Mouse (Mus musculus): ENCODE data around the gene Acyp1. TPM values are rescaled to one million over a fixed set of nuclear protein-coding genes. Genes with fewer than 3 reads are reported as not detected.

Gene Acyp1
- total RNA-seq (2012; rRNA removed), result 12.2 and 15.0 TPM in 2 replicates

DNA sequence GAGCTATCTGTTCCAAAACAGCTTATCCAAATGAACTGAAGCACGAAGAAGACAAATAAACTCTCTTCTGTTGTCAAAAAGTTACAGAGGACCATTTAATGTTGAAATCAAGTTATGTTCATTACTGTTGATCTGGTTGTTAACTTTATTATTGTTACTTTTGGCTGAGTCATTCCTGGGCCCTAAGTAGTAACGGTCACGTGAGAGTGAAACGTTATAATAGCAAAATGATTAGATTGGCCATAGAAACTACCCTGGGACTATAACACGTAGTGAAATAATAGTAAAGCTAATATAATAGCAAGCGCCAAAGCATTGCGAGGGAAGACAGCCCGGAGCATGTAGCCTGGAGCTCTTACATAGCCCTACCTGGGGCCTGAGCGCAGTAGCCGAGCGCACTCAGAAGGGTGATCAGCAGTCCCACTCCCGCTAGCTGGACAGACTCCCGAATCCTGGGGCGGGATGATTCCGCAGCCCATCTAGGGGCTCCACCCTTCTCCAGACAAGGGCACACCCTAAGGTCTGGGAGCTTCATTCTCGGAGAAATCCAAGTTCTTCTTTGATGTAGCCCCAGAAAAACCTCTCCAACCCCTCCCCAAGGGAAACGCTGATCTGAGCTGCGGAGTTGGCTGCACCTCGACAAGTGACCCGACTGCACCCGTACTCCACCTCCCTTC is at the start of gene Acyp1:
Gene Acyp1 (minus strand): TSS at position 630 of the 677 bp plus-strand sequence.
- DNase-seq (ENCODE audit: low read depth, low spot score), result no peak
- Histone ChIP-seq H3K36me3 (ENCODE audit: control insufficient read depth, insufficient read depth, low read length, poor library complexity, severe bottlenecking) (no peaks in the 10 kb centered on the region), H3K4me1 (ENCODE audit: control insufficient read depth in 2 of 2, insufficient read depth in 2 of 2, low read length in 2 of 2, poor library complexity in 1 of 2) (peaks cover 0 to 5% of the 10 kb centered on the region in 2 experiments; a peak in 1 of 4 replicates), H3K4me3 (ENCODE audit: insufficient read depth in 1 of 2, low read depth in 1 of 2, low read length in 2 of 2, poor library complexity in 1 of 2, severe bottlenecking in 1 of 2) (peak within 1 kb of the TSS; percentile 65 to 72), H3K9ac (ENCODE audit: insufficient read depth, low read depth, low read length, poor library complexity, severe bottlenecking) (peak within 1 kb of the TSS; percentile 56), H3K9me3 (ENCODE audit: control insufficient read depth, insufficient read depth, low read depth, low read length) (no peaks in the 10 kb centered on the region), H3K27ac (ENCODE audit: insufficient read depth, low read depth, low read length, poor library complexity, severe bottlenecking) (no peak within 1 kb of the TSS)
- TF ChIP-seq CHD2 (IDR thresholded peaks at IDR 0.05; ENCODE audit: low read depth, low read length), result no peak
- TF ChIP-seq HCFC1 (IDR thresholded peaks at IDR 0.05; ENCODE audit: borderline replicate concordance, insufficient read depth, low read length), result no peak
- TF ChIP-seq ZNF384 (IDR thresholded peaks at IDR 0.05; ENCODE audit: low read depth, low read length), result no peak
- no peak for TF ChIP-seq ZC3H11A (IDR thresholded peaks at IDR 0.05; ENCODE audit: borderline replicate concordance, low read depth, low read length)
- TF ChIP-seq MAFK (IDR thresholded peaks at IDR 0.05; ENCODE audit: insufficient read depth, low read depth, low read length), result no peak
- in situ Hi-C loops (cut with MboI; ENCODE audit: low sequenced_read_pairs in 2 of 2, unreplicated experiment in 2 of 2), result no loop called here

DNA sequence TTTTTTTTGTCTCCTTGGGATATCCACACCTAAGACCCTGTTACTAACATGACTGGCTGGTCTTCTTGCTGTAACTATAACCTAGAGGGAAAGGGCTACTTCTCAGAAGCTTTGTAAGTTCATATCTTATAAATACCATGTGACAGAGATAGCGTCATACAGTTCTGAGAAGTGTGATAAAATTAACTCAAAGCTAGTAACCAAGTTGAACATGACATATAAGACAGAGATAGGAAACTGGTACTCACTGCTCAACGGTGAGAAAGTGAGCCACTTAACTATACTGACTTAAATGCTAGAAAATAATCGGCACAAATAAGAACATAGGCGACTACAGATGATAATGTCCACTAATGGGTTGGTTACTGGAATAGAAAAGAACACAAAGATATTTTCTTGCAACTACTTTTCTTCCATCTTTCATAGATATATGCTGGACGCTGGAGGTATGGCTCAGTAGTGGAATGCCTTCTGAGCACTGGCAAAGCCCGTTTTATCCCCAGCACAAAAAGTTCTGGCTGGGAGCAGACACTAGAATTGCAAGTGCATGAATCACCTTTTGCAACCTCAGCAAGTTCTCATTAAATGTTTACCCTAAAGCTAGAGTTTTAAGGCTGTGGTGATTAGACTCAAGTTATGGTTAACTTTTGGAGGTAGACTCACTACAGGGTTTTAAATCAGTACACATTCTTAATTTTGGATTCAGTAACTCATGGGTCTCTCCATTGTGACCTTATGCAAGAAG is 49.5 kb upstream of the Acyp1 start:
- H3K4me3 ChIP-seq (ENCODE audit: insufficient read depth in 1 of 2, low read depth in 1 of 2, low read length in 2 of 2, poor library complexity in 1 of 2, severe bottlenecking in 1 of 2), result peak overlapping the region in 1 of 2 experiments; percentile 94; a peak in 1 of 4 replicates
- in situ Hi-C loops (cut with MboI; ENCODE audit: low sequenced_read_pairs in 2 of 2, unreplicated experiment in 2 of 2), result loop anchor here in 1 of 2 experiments (25.0 kb wide), 1 partner anchor 325 kb away; no protein-coding TSS in a partner anchor
- no peaks in the 10 kb centered on the region for H3K9me3 ChIP-seq (ENCODE audit: control insufficient read depth, insufficient read depth, low read depth, low read length)
- TF ChIP-seq MAFK (IDR thresholded peaks at IDR 0.05; ENCODE audit: insufficient read depth, low read depth, low read length) (peak; percentile 66; the same call in 1 of the 2 replicates), ZNF384 (IDR thresholded peaks at IDR 0.05; ENCODE audit: low read depth, low read length) (no peak)
- H3K9ac ChIP-seq (ENCODE audit: insufficient read depth, low read depth, low read length, poor library complexity, severe bottlenecking), result no peak overlapping the region
- no peaks in the 10 kb centered on the region; the same call in 1 of the 2 replicates for H3K36me3 ChIP-seq (ENCODE audit: control insufficient read depth, insufficient read depth, low read length, poor library complexity, severe bottlenecking)
- DNase-seq (ENCODE audit: low read depth, low spot score), result no peak
- no peak overlapping the region for H3K27ac ChIP-seq (ENCODE audit: insufficient read depth, low read depth, low read length, poor library complexity, severe bottlenecking)
- no peaks in the 10 kb centered on the region; a peak in 1 of 4 replicates for H3K4me1 ChIP-seq (ENCODE audit: control insufficient read depth in 2 of 2, insufficient read depth in 2 of 2, low read length in 2 of 2, poor library complexity in 1 of 2)

DNA sequence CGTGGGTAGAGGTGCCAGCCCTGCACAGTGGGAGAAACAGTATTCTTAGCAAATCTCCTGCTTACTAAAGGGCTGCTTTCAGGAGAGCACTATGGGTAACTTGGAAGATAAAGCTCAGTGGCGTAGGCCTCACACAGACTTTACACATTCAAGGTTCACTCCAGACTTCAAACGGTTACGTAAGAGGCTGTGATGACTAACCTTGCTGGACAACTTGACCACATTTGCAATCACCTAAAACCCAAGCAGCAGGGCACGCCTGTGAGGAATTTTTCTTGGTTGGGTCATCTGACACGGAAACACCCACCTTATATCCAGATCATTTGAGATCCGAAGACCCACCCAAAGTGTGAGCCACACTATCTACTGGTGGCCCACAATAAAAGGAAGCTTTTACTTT is 41.9 kb upstream of the Acyp1 start:
- no peak overlapping the region for H3K27ac ChIP-seq (ENCODE audit: insufficient read depth, low read depth, low read length, poor library complexity, severe bottlenecking)
- H3K36me3 ChIP-seq (ENCODE audit: control insufficient read depth, insufficient read depth, low read length, poor library complexity, severe bottlenecking), result peaks cover 13% of the 10 kb centered on the region
- no peak overlapping the region for H3K4me3 ChIP-seq (ENCODE audit: insufficient read depth in 1 of 2, low read depth in 1 of 2, low read length in 2 of 2, poor library complexity in 1 of 2, severe bottlenecking in 1 of 2)
- no peak for DNase-seq (ENCODE audit: low read depth, low spot score)
- H3K9me3 ChIP-seq (ENCODE audit: control insufficient read depth, insufficient read depth, low read depth, low read length), result no peaks in the 10 kb centered on the region
- in situ Hi-C loops (cut with MboI; ENCODE audit: low sequenced_read_pairs in 2 of 2, unreplicated experiment in 2 of 2), result loop anchor here in 1 of 2 experiments (25.0 kb wide), 1 partner anchor 332 kb away; no protein-coding TSS in a partner anchor
- TF ChIP-seq ZC3H11A (IDR thresholded peaks at IDR 0.05; ENCODE audit: borderline replicate concordance, low read depth, low read length) (no peak), MAFK (IDR thresholded peaks at IDR 0.05; ENCODE audit: insufficient read depth, low read depth, low read length) (no peak), HCFC1 (IDR thresholded peaks at IDR 0.05; ENCODE audit: borderline replicate concordance, insufficient read depth, low read length) (no peak), CHD2 (IDR thresholded peaks at IDR 0.05; ENCODE audit: low read depth, low read length) (no peak), ZNF384 (IDR thresholded peaks at IDR 0.05; ENCODE audit: low read depth, low read length) (no peak)
- H3K9ac ChIP-seq (ENCODE audit: insufficient read depth, low read depth, low read length, poor library complexity, severe bottlenecking), result no peak overlapping the region
- H3K4me1 ChIP-seq (ENCODE audit: control insufficient read depth in 2 of 2, insufficient read depth in 2 of 2, low read length in 2 of 2, poor library complexity in 1 of 2), result no peaks in the 10 kb centered on the region

DNA sequence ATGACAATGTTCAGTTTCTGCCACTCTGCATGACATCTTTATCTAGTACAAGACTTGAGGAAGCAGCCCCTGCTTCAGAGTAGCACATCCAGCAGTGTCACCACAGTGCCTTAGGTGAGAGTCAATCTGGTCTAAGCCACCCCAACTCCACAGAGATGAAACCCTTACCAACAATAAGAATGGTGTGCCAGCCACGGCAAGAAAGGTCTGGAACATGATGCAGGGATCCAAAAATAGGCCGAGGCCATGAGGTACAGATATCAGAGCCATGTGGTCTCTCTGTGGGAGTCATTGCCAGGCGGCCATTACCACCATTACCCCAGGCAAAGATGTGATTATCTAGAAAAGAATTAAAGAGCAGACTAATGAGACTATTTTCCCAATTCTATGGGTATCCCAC is 20.4 kb upstream of the Acyp1 start:
- peaks cover 28% of the 10 kb centered on the region for H3K36me3 ChIP-seq (ENCODE audit: control insufficient read depth, insufficient read depth, low read length, poor library complexity, severe bottlenecking)
- DNase-seq (ENCODE audit: low read depth, low spot score), result no peak

More for the DNA sequence above, 20.4 kb upstream of the Acyp1 start:
- Histone ChIP-seq H3K4me1 (ENCODE audit: control insufficient read depth in 2 of 2, insufficient read depth in 2 of 2, low read length in 2 of 2, poor library complexity in 1 of 2) (no peaks in the 10 kb centered on the region; a peak in 1 of 4 replicates), H3K9me3 (ENCODE audit: control insufficient read depth, insufficient read depth, low read depth, low read length) (no peaks in the 10 kb centered on the region), H3K4me3 (ENCODE audit: insufficient read depth in 1 of 2, low read depth in 1 of 2, low read length in 2 of 2, poor library complexity in 1 of 2, severe bottlenecking in 1 of 2) (no peak overlapping the region), H3K27ac (ENCODE audit: insufficient read depth, low read depth, low read length, poor library complexity, severe bottlenecking) (no peak overlapping the region), H3K9ac (ENCODE audit: insufficient read depth, low read depth, low read length, poor library complexity, severe bottlenecking) (no peak overlapping the region)
- no peak for TF ChIP-seq MAFK (IDR thresholded peaks at IDR 0.05; ENCODE audit: insufficient read depth, low read depth, low read length)
- TF ChIP-seq ZNF384 (IDR thresholded peaks at IDR 0.05; ENCODE audit: low read depth, low read length), result no peak
- TF ChIP-seq ZC3H11A (IDR thresholded peaks at IDR 0.05; ENCODE audit: borderline replicate concordance, low read depth, low read length), result no peak
- TF ChIP-seq HCFC1 (IDR thresholded peaks at IDR 0.05; ENCODE audit: borderline replicate concordance, insufficient read depth, low read length), result no peak
- no peak for TF ChIP-seq CHD2 (IDR thresholded peaks at IDR 0.05; ENCODE audit: low read depth, low read length)
- in situ Hi-C loops (cut with MboI; ENCODE audit: low sequenced_read_pairs in 2 of 2, unreplicated experiment in 2 of 2), result no loop called here

Data from ES-E14 (cell line).